Mouse (Mus musculus) G1E (cell line): ENCODE results near the gene Asxl2.

Experiments
- CTCF ChIP-seq: IDR thresholded peaks from 2 replicates; pipeline ENCODE4 v1.5.1; 2012; ENCODE audit warnings: low read depth, low read length, inconsistent platforms, mixed read lengths
- GATA1 ChIP-seq: IDR thresholded peaks from 2 replicates; pipeline ENCODE4 v1.6.1; 2012; ENCODE audit warnings: borderline replicate concordance, low read length, inconsistent platforms, mixed read lengths
- GATA2 ChIP-seq: IDR thresholded peaks from 2 replicates; pipeline ENCODE4 v1.6.1; 2012; ENCODE audit warnings: low read depth, low read length, inconsistent platforms, borderline replicate concordance
- POLR2AphosphoS5 ChIP-seq: IDR thresholded peaks from 2 replicates; pipeline ENCODE4 v1.6.1; 2012; ENCODE audit warnings: low read depth, low read length, inconsistent platforms; ENCODE audit not compliant: insufficient replicate concordance
- TAL1 ChIP-seq: conservative IDR thresholded peaks from 2 replicates; pipeline ENCODE4 v1.6.1; 2012; ENCODE audit warnings: low read depth, low read length, inconsistent platforms, mixed read lengths

DNA sequence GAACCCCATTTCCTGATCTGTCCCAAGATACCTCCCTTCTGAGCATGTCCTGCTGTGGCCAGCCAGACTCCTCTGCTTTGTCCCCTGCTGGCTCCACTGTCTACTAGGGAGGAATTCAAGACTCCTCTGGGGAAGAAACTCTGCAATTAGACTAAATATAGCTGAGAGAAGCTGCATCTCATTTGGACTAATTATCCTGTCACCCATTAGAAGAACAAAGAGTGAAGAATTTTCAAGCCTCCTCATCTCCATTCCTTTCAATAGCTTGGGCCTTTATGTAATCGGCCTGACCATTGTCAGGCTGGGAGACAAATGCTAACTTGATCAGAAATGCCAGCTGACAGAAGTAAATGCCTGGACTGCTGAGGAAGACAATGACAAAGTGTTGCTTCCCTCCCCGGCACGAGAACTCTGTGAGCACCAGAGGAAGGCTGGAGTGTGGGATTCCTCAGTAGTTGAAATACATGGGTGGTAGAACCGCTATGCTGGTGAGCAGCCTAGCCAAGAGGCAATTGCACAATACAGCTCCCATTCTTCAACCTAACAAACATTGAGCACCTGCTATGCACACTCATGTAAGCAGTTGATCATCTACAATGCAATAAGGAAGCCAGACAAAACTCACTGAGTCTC is 92.1 kb downstream of the Asxl2 start:
- TF ChIP-seq CTCF (no peak), TAL1 (no peak), POLR2AphosphoS5 (no peak), GATA1 (no peak), GATA2 (no peak)
